Mouse (Mus musculus) retina, adult 2 months (tissue): Measurements from ENCODE around the gene Htr7.

Experiments
- DNase-seq: peaks from one replicate; pipeline ENCODE4 v3.0.0-alpha.2; 2012; ENCODE audit warnings: low read depth, low spot score

Gene Htr7

DNA sequence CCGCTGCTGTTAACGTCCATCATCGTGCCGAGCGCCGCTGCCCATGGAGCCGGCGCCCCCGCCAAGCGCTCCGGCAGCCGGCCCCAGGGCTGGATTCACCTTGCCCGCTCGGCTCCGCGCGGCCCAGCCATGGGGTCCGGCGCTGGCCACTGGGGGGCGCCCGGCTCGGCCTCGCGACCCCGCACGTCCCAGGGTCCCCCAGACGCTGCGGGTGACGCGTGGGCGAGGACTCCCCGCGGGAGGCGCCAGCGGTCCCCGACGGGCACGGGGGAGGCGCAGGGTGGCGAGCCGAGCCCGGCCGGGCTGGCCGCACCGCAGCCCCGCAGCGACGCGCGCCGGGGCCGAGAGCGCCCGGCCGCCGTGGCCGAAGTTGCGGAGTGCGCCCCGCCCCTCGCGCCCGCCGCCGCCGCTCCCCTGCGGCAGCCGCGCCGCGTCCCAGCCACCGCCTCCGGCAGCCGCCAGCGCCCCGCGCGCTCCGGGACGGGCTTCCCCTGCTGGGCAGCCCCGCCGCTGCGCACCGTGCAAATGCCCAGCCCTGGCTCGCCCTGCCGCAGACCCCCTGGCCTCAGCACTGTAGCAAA, at the start of gene Htr7:
TSS of gene Htr7 (minus strand) at position 277 of the 581 bp plus-strand sequence.
- DNase-seq: no peak

GRCm38 (mm10) chr19:36103909-36104308, 46.6 kb upstream of the Htr7 start:
- no peak for DNase-seq

DNA sequence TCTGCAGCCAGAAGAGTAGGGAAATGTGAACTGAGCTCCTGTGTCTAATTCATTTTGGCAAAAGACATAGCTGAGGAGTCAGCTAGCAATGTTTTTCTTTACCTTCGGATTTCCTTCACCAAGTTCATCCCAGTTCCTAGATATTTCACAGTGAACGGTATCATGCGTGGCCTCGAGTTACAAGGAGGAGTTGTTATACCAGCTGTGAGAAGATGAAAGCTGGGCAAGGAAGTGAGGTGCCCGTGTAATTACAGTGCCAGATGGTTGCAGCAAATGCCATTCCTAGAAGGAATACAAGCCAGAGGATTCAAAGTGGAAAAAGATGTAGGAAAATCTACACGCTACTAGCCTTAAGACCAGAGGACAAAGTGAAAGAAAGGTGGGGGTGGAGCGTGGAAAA, 41.6 kb upstream of the Htr7 start:
- DNase-seq: no peak

- no peak for DNase-seq
These were observed 41.0 kb upstream of the Htr7 start for GRCm38 (mm10) chr19:36098265-36098664.

- no peak for DNase-seq
These were observed 39.9 kb upstream of the Htr7 start for GRCm38 (mm10) chr19:36097194-36097593.

GRCm38 (mm10) chr19:36090781-36091180, 33.5 kb upstream of the Htr7 start:
- no peak for DNase-seq

DNA sequence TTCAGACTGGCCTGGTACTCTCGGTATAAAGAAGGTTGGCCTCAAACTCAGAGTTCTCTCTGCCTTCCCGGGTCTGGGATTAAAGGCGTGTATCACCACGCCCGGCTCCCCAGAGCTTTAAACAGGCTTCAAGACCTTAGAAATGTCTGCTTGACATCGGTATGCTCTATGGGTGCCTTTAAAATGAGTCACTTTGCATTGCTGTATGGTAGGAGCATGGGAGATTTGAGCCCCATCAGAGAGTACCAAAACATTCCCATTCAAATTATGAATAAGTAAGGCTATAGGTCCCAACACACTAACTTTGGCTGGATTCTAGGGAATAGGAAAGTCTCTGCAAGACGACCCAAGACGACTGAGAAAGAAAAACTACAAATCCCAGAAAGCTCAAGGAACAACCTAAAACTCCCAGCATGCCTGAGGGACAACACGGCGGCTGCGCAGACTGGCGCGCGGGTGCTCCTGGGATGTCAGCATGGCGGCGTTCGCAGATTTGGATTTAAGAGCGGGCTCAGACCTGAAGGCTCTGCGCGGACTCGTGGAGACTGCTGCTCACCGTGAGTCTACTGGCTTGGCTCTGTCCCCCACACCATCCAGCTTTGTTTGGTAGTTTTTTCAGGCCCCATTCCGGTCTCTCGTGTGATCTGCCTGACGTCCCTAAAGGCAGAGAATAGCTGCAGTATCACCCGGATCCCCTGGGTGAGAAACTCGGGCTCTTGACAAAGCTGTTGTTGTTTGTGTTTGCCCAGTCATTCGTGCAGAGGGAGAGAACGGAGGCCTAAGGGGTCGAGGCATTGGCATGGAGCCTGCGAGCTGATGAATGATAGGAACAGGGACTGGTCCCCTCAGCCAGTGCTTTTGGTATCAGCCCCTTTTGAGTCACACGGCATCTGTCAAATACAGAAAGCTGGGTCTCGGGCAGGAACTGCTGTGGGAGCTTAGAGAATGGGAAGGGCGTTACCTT, 26.2 kb upstream of the Htr7 start, which contains the start of gene Rpp30:
TSS of gene Rpp30 (plus strand) at position 455 of the 964 bp plus-strand sequence.
- peak; percentile 79 for DNase-seq

DNA sequence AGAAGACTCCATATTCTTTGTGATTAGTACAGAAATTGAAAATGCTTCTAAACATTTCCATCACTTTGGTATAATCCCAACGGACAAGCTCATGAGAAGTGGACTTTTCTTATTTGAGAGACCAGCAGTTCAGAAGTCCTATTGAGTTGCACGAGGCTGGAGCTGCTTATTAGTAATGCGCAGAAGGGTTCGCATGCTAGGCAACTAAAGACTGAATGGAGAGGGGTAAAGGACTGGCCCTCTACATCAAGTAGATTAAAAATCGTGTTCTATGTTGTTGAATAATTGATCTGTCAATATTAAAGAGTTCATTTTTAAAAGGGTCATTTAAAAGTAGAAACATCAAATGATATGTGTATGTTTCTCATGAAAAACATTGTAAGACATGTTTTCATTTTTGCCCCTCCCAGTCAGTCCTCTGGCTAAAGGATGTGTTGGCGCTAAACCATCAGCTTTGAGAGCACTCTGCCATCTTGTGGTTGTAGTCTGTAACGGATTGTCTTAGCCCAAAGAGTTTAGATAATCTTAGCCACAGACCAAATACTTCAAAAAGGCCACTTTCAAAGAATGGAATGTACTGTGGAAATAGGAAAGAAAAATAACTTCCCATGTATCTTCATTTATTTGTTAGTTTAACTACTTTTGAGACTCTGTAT, 25.4 kb upstream of the Htr7 start:
- peak; percentile 22 for DNase-seq

DNA sequence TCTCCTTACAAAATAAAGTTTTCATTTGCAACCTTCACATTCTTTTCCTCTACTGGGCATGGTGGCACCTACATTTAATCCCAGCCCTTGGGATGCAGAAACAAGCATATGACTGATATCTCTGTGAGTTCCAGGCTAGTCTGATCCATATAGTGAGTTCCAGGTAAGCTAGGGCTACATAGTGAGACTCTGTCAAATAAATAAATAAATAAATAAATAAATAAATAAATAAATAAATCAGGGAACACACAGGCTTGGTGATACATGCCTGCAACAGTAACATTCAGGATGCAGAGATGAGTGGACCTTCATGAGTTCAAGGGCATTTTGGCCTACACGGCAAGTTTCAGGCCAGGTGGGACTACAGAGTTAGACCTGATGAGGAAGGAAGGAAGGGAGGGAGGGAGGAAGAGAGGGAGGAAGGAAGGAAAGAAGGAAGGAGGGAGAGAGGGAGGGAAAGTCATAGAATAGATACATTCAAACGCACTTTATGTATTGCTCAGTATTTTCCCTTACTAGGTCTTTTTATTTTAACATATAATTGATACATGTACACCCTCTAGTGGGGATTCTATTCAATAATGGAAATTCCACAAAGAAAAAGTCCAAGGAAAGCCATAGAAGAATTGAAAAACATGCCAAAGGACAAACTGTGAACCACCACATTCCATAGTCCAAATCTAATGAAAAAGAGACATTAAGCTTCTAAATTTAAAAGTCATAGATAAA, 5.7 kb upstream of the Htr7 start:
- DNase-seq: no peak

- DNase-seq: no peak
These were observed 645 bp downstream of the Htr7 start for GRCm38 (mm10) chr19:36056502-36057221.

DNA sequence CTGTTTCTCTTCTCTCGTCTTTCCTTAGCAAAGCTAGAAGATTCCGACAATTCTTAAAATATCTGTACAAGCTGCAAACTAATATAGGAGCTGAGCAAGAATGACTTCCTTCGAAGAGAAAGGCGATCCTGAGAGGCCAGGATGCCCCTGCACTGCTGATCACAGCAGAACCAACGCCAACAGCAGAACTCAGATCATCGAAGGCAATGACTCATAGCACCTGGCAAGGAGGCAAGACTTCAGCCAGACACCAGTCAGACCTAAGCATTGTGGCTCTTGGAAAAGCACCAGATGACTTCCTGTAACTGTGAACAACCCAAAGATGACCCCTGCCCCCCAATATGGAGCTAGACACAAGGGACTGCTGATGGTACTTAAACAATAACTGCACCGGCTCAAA, 11.3 kb downstream of the Htr7 start:
- no peak for DNase-seq

DNA sequence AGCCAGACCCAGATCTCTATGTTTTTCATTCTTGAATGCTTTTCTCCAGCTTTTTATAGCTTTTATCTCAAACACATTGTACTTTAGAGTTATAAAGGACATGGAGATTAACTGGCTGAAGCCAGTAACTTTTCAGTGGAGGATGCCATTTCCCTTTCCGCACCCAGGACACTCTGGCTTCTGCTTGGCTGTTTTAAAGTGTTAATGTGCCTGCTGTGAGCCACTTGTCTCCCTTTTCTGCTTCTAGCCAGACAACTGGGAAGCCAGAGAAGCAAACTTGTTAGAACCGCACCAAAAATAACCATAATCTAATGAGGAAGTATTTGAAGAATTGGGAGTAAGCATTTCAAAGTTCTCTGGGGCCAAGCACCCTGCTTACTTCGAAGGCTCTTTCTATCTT, 42.5 kb downstream of the Htr7 start:
- no peak for DNase-seq

GRCm38 (mm10) chr19:36006277-36006676, 51.0 kb downstream of the Htr7 start:
- no peak for DNase-seq

- no peak for DNase-seq
These were observed 52.3 kb downstream of the Htr7 start for GRCm38 (mm10) chr19:36004961-36005360.

GRCm38 (mm10) chr19:36002476-36003445, 54.5 kb downstream of the Htr7 start:
- no peak for DNase-seq

- no peak for DNase-seq
These were observed 55.8 kb downstream of the Htr7 start for GRCm38 (mm10) chr19:36001512-36001911.

GRCm38 (mm10) chr19:36000955-36001354, 56.4 kb downstream of the Htr7 start:
- no peak for DNase-seq

- no peak for DNase-seq
These were observed 59.9 kb downstream of the Htr7 start for GRCm38 (mm10) chr19:35997384-35997783.

DNA sequence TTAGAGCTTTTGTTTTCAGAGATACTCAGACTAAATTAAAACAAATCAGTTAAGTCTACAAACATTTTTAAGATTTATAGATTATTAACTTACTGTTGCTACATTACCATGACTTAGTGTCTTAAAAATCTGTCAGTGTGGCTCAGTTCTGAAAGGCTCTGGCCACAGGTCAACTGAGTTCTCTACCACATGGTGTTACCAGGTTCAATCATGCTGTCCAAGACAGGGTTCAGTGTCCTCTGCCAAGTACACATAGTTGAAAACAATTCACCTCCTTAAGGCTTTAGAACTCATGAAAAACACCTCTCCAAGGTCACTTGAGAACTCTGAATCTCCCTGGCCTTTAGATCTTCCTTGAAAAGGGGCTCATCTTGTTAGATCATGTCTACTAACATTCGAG, 69.8 kb downstream of the Htr7 start:
- no peak for DNase-seq

GRCm38 (mm10) chr19:35974681-35975080, 82.6 kb downstream of the Htr7 start:
- DNase-seq: no peak
